Mouse (Mus musculus) right cerebral cortex, postnatal 25 days (tissue): ENCODE measurements around the gene Trak2.
"Not testable (repeated sequence)": the region's sequence is repeated elsewhere in the genome, so short reads cannot be mapped to it uniquely, and the experiment has no call there.

ENCODE experiments used
- DNase-seq: peaks from one replicate; pipeline ENCODE4 v3.0.0; 2022

Gene Trak2

DNA sequence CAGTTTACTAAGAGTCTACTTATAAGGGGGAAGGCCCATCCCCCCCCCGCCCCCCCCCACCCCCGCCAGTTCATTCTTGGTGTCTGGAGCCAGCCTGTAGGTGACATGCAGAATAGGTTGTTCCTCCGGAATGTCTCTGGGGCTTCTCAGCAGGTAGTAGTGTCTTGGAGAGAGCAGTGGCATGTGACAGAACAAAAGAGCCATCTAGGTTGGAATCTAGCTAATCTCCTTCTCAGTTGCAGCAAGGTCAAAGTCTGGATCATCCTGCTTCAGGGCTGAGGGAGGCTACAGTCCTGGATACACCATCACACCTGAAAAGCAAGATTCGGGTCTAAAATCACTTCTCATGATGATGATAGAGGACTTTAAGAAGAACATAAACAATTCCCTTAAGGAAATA lies 87.6 kb downstream of the Trak2 start:
- no peak for DNase-seq

DNA sequence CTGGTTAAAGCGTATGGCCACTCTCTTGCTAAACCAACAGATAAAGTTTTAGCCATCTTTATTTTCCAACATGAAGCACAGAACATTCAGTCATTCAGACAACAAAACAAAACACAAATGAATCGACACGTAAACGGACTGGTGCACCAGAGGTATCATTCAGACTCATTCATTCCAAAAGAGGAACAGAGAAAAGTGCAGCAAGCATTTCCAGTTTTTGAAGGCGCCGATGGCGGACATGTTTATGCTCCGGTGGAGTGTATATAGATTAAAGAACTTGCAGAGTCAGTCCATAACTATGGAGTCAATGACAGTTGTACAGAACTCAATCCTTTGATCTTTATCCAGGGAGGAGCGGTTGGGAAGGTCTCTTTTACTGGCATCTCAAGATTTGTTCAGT lies 90.0 kb downstream of the Trak2 start:
- DNase-seq = not testable (repeated sequence)

DNA sequence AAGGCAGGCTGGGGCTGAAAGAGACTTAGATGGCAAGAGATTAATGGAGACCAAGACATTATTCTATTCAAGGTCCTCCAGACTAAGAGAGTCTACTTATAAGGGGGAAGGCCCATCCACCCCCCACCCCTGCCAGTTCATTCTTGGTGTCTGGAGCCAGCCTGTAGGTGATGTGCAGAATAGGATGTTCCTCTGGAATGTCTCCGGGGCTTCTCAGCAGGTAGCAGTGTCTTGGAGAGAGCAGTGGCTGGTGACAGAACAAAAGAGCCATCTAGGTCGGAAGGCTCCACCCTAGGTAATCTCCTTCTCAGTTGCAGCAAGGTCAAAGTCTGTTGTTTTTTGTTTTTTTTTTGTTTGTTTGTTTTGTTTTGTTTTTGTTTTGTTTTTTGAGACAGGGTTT lies 93.9 kb downstream of the Trak2 start:
- not testable (repeated sequence) for DNase-seq

DNA sequence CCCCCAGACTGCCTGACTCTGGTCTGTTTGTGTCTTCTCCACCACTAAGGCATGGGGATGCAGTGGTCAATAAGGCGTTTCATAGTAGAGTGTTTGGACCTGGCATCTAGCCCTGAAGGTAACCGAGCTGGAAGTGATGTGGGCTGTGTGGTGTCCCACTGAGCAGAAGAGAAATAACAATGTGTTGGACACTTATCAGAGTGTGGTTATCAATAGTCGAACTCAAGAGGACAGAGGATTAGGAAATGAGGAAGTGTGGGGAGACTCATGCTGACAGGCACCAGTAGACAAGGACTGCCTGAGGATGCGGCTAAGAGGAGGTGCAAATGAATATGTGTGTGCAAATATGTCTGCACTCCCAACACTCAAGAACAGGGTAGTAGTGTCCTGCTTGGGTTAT lies 96.7 kb downstream of the Trak2 start:
- DNase-seq = not testable (repeated sequence)

DNA sequence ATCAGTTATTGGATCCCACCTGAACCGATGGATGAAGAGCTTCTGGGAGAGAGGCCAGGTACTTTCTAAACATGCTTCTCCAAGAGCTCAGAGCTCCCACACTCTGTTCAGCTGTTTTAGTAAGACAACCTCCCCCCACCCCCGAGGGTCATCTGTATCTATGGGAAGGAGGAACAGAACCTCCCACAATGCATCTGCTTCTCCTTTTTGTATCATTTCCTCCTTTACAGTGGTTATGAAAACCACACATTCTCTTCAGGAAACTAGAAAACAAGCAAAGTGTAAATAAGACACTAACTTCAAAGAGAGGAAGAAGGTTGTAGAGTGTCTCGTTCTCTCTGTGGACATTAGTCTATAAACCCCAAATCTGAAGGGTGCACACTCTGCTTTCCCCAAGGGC lies 112.6 kb downstream of the Trak2 start:
- DNase-seq = not testable (repeated sequence)

DNA sequence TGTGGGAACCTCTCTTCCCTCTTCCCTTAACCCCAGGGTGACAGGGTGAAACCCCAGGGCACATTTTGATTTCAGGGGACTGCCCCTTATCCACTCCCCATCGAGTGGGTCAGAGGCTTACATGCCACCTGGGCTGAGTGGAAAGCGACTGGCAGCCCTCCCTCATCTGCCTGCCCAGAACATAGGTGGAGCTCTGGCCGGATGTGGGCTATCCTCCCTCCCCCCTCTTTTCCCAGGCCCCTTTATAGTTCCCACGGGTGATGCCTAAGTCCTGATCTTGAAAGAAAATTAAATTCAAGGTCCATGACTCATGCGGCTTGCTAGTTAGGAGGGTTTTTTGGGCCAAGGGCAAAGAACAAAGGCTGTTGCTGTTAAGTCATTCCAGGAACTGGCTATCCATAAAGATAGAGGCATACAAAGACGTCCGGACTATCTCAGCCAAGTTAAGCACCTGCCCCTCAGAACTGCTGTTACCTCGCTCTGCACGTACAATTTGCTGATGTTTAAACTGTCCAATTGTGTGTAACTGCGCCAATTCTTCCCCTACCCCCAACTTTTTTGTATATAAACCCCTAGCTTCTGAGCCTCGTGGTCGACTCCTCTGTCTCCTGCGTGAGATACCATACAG lies 113.4 kb downstream of the Trak2 start:
- not testable (repeated sequence) for DNase-seq

DNA sequence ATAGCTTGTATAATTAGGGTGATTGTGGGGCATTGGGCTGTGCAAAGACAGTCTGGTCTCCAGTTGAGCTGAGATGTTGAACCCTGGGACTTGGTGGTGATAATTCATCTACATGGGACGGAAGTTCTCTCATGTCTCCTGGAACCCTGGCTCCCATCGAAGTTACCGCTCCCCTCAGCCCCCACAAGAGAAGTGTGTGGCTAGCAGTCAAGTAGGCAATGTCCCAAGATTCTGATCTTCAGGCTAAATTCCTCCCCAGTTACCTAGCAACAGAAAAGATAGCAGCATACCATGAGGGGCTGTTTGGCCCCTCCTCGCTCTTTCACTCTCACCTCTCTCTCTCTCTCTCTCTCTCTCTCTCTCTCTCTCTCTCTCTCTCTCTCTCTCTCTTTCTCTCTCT lies 114.1 kb downstream of the Trak2 start:
- not testable (repeated sequence) for DNase-seq

DNA sequence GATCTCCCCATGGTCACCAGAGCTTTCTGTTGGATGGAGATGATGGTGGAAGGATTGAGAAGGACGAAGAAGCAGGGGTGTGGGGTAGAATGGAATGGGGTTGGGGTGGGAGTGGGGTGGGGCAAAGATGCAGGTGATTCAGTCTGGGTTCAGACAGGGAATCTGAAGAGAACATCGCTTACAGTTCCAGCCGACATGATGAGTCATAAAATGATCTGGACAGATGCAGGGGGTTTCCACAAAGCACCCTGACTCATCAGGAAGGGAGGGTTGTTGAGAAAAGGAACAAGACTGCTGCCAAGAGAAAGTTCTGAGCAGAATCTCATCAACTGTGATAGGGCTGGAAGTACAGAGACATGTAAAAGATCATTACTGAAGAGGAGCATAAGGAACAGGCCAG lies 116.4 kb downstream of the Trak2 start:
- DNase-seq = not testable (repeated sequence)
